Mouse (Mus musculus) midbrain, postnatal 0 days (tissue): Measurements from ENCODE around the gene Lrp10. TPM values are rescaled to one million over a fixed set of nuclear protein-coding genes. Genes with fewer than 3 reads are reported as not detected.
A peak's percentile ranks its signal among the peaks of the same experiment; 100 is the strongest.

Source experiments
- ATAC-seq: fragments of 200-750 bp; cut with Nextera tagmentation; 2 replicates; pipeline ENCODE4 v1.8.0; 2017; ENCODE audit warnings: moderate number of reproducible peaks, mild to moderate bottlenecking, moderate TSS enrichment, moderate library complexity; ENCODE audit not compliant: low FRiP score
- DNase-seq: peaks from one replicate; pipeline ENCODE4 v3.0.0-alpha.2; 2015; ENCODE audit warnings: low spot score
- H3K27ac ChIP-seq: fragments of 300-500 bp; sonication (generic); 2 replicates; pipeline ENCODE4 v1.5.1; 2014; ENCODE audit warnings: low read depth, mild to moderate bottlenecking, low read length, mixed read lengths
- H3K27me3 ChIP-seq: fragments of 300-500 bp; sonication (generic); 2 replicates; pipeline ENCODE4 v1.6.1; 2014; ENCODE audit warnings: low read length, control low read depth, mixed read lengths; ENCODE audit not compliant: insufficient read depth
- H3K36me3 ChIP-seq: fragments of 300-500 bp; sonication (generic); 2 replicates; pipeline ENCODE4 v1.6.1; 2014; ENCODE audit warnings: low read length, control low read depth, mixed read lengths; ENCODE audit not compliant: insufficient read depth
- H3K4me1 ChIP-seq: fragments of 300-500 bp; sonication (generic); 2 replicates; pipeline ENCODE4 v1.6.1; 2014; ENCODE audit warnings: mild to moderate bottlenecking, control low read depth, antibody characterized with exemption, low read length, mixed read lengths; ENCODE audit not compliant: insufficient read depth
- H3K4me2 ChIP-seq: fragments of 300-500 bp; sonication (generic); 2 replicates; pipeline ENCODE4 v1.6.1; 2014; ENCODE audit warnings: low read depth, mild to moderate bottlenecking, low read length, mixed read lengths; ENCODE audit not compliant: poor library complexity, severe bottlenecking
- H3K4me3 ChIP-seq: fragments of 300-500 bp; sonication (generic); 2 replicates; pipeline ENCODE4 v1.5.1; 2014; ENCODE audit warnings: low read depth, mild to moderate bottlenecking, low read length, moderate library complexity
- H3K9ac ChIP-seq: fragments of 300-500 bp; sonication (generic); replicated peaks from 2 replicates; pipeline ENCODE4 v1.6.1; 2014; ENCODE audit warnings: mild to moderate bottlenecking, low read length, moderate library complexity, mixed read lengths; ENCODE audit not compliant: poor library complexity, severe bottlenecking
- H3K9me3 ChIP-seq: fragments of 300-500 bp; sonication (generic); 2 replicates; pipeline ENCODE4 v1.6.1; 2016; ENCODE audit warnings: low read length, control low read depth
- CTCF ChIP-seq: IDR thresholded peaks from 2 replicates; pipeline ENCODE4 v1.5.1; 2016; ENCODE audit warnings: antibody characterized with exemption, mild to moderate bottlenecking
- WGBS: fragments of 180-500 bp; shearing (Covaris S2); extraction: QIAGEN DNeasy Blood & Tissue Kit; methylation state at CpG from one replicate; pipeline ENCODE4 v1.1.7; 2014; 5-methylcytosine and 5-hydroxymethylcytosine counted together
- polyA plus RNA-seq: library from polyadenylated mRNA; unstranded; fragments of >200 nt; fragmentation: Nextera tagmentation; extraction: Ambion mirVana; gene quantifications from 2 replicates; pipeline ENCODE4 v1.2.1, GENCODE M21; 2015
- total RNA-seq: library from RNA; depleted of rRNA; stranded (reverse); fragments of >200 nt; gene quantifications from 2 replicates; pipeline ENCODE4 v1.2.3, GENCODE M21; 2014

Lrp10 gene
- total and polyA plus RNA-seq, 2 experiments from 2014 or later, result 29.7 to 42.1 TPM

DNA sequence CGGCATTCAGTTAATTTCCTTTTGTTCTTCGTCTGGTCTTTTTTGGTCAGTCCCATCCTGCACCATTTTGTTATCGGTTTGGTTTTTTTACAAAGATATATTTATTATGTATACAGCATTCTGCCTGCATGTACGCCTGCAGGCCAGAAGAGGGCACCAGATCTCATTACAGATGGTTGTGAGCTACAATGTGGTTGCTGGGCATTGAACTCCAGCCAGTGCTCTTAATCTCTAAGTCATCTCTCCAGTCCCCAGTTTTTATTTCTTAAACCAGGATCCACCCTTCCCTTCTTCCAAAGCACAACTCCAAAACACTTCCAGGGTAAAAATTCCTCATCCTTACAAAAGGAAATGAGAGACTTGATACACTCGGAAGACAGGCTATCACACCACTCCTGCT lies 40.5 kb upstream of the Lrp10 start:
- Histone ChIP-seq H3K27me3 (no peaks in the 10 kb centered on the region), H3K4me3 (no peak overlapping the region), H3K36me3 (no peaks in the 10 kb centered on the region), H3K27ac (no peak overlapping the region), H3K9ac (no peak overlapping the region), H3K4me2 (no peak overlapping the region), H3K9me3 (no peaks in the 10 kb centered on the region), H3K4me1 (peaks cover 5% of the 10 kb centered on the region; the same call in 1 of the 2 replicates)
- DNase-seq, result peak; percentile 33
- peak; percentile 69 for TF ChIP-seq CTCF
- no peak for ATAC-seq
- 60% methylated on average over 5 of the region's 5 CpGs for WGBS

DNA sequence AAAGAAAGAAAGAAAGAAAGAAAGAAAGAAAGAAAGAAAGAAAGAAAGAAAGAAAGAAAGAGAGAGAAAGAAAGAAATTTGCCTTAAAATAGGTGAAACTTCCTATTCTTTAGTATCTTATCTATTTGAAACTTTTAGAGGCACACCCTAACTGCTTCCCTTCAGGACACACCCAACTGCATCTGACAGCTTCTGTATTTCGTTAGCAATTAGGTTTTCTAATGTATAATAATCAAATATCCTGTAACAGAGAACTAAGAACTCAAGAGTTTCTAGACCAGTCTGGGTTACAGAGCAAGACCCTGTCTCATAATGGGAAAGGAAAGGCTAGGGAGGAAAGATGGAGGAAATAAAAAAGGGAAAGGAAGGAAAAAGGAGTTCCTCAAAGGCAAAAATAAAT lies 39.3 kb upstream of the Lrp10 start:
- H3K27ac ChIP-seq, result no peak overlapping the region
- H3K9ac ChIP-seq, result no peak overlapping the region
- DNase-seq (no peak), ATAC-seq (no peak)
- no peak for TF ChIP-seq CTCF
- H3K4me2 ChIP-seq, result no peak overlapping the region
- peaks cover 4% of the 10 kb centered on the region; the same call in 1 of the 2 replicates for H3K36me3 ChIP-seq
- no peaks in the 10 kb centered on the region for H3K9me3 ChIP-seq
- H3K4me1 ChIP-seq, result peaks cover 5% of the 10 kb centered on the region; the same call in 1 of the 2 replicates
- H3K27me3 ChIP-seq, result no peaks in the 10 kb centered on the region
- 95% methylated on average over 1 of the region's 1 CpGs for WGBS
- H3K4me3 ChIP-seq, result no peak overlapping the region

DNA sequence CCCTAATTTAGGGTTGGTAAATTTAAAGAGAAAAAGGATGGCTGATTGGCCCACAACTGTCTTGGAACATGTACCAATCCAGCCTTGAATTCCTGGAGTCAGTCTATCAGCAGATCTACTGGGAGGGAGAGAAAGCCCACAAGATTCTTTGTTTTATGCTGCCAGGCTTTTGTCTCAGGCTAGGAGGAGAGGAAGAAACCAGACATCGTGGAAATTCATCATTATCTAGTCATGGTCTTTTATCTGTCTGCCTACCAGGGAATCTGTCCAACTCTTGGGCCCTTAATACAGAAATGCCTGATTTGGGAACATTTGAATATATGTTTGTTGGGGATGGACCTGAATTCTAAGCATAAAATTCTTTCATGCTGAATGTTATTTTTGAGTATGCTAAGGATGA lies 38.4 kb upstream of the Lrp10 start:
- H3K4me2 ChIP-seq, result peak overlapping the region; percentile 71
- peaks cover 5% of the 10 kb centered on the region; the same call in 1 of the 2 replicates for H3K36me3 ChIP-seq
- no peaks in the 10 kb centered on the region for H3K9me3 ChIP-seq
- DNase-seq (no peak), ATAC-seq (no peak)
- peak overlapping the region; percentile 93; the same call in 1 of the 2 replicates for H3K4me3 ChIP-seq
- no peak overlapping the region for H3K9ac ChIP-seq
- no peaks in the 10 kb centered on the region for H3K27me3 ChIP-seq
- H3K27ac ChIP-seq, result no peak overlapping the region
- H3K4me1 ChIP-seq, result peaks cover 5% of the 10 kb centered on the region; the same call in 1 of the 2 replicates
- TF ChIP-seq CTCF, result no peak
- WGBS, result 75% methylated on average over 1 of the region's 1 CpGs

DNA sequence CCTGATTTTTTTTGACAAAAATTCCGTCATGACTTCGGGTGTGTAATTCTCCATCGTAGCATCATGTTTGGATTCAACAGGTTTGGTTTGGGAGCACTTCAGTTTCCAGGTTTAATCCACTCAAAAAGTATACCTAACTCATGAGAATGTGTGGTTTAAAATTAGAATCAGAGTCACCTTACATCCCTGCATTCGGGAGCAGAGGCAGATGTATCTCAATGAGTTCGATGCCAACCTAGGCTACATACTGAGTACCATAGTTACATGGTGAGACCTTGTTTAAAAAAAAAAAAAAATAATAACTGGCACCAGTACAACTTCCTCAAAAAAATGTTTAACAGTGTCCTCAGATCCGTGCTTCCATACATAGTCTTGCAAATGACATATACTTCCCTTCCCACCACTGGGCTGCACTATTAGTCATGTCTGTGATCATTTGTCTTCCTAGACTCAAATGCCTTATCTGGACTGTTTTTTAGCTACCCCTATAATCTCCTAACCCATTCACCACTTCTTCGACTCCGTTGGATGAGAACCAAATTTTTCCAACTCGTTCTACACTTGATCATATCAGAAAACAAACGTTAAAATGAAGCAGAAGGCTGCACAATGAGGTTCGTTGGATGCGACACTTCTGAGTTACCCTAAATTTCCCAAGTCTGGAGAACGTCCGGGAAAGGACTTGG lies 37.8 kb upstream of the Lrp10 start:
- Histone ChIP-seq H3K36me3 (peaks cover 5% of the 10 kb centered on the region; the same call in 1 of the 2 replicates), H3K4me3 (peak overlapping the region; percentile 93), H3K27me3 (no peaks in the 10 kb centered on the region), H3K4me2 (peak overlapping the region; percentile 71), H3K27ac (peak overlapping the region; percentile 92), H3K4me1 (peaks cover 5% of the 10 kb centered on the region; the same call in 1 of the 2 replicates), H3K9ac (peak overlapping the region; percentile 86), H3K9me3 (no peaks in the 10 kb centered on the region)
- 0 out of 2 replicates have a peak, but pooled peaks have one; percentile 7 for TF ChIP-seq CTCF
- 33% methylated on average over 14 of the region's 14 CpGs for WGBS
- DNase-seq (no peak), ATAC-seq (peak; percentile 44; the same call in 1 of the 2 replicates)

DNA sequence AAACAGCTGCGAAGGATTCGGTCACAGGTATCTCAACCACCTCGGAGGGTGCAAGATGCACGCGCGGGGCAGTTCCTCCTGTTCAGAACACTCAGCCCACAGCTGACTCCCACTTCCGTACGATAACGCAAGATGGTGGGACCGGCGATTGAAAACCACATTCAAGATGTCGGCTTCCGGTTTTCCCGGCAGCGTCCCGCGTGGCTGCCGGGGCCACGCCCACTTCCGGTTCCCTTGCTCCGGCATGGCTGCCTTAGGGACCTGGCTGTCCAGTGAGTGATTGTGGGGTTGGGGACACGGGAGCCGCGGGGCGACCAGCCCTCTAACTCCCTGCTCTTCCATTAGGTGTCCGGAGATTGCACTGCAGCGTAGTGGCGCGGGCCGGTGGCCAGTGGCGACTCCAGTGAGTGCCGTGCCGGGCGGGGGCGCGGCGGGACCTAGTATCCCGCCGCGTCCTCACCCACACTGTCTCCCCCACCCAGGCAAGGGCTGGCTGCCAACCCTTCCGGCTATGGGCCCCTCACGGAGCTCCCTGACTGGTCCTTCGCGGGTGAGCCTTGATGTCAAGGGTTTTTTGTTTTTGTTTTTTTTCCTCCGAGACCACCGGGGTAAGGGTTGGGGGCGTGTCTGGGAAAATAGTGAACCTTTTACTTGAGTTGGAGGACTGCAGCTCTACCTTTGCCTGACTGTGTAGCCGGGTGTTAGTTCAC lies 37.1 kb upstream of the Lrp10 start, which contains the start of gene Mrpl52:
Gene Mrpl52 (plus strand): TSS at position 221 of the 710 bp plus-strand sequence.
- peak within 1 kb of the TSS; percentile 71 for H3K4me2 ChIP-seq
- H3K36me3 ChIP-seq, result peaks cover 5% of the 10 kb centered on the region; the same call in 1 of the 2 replicates
- H3K4me3 ChIP-seq, result peak within 1 kb of the TSS; percentile 93
- peaks cover 5% of the 10 kb centered on the region; the same call in 1 of the 2 replicates for H3K4me1 ChIP-seq
- TF ChIP-seq CTCF, result no peak
- ATAC-seq (peak; percentile 85), DNase-seq (peak; percentile 97)
- peak within 1 kb of the TSS; percentile 86 for H3K9ac ChIP-seq
- H3K27me3 ChIP-seq, result no peaks in the 10 kb centered on the region
- H3K9me3 ChIP-seq, result no peaks in the 10 kb centered on the region
- under 1% methylated on average over 48 of the region's 48 CpGs for WGBS
- H3K27ac ChIP-seq, result peak within 1 kb of the TSS; percentile 92
